Mouse (Mus musculus): Measurements from ENCODE around the gene Myrfl. TPM values are rescaled to one million over a fixed set of nuclear protein-coding genes. Genes with fewer than 3 reads are reported as not detected.

Gene Myrfl
- polyA plus RNA-seq, 1 experiment = not detected

- TF ChIP-seq TAL1 (IDR thresholded peaks at IDR 0.05; ENCODE audit: low read length) (no peak), GATA1 (IDR thresholded peaks at IDR 0.05; ENCODE audit: low read length) (no peak)
- Histone ChIP-seq H3K4me1 (ENCODE audit: control insufficient read depth) (no peaks in the 10 kb centered on the region; the same call in 1 of the 2 replicates), H3K9me3 (ENCODE audit: control insufficient read depth, low read length) (no peaks in the 10 kb centered on the region), H3K4me3 (replicated peaks) (no peak overlapping the region), H3K36me3 (ENCODE audit: control insufficient read depth) (peaks cover 60% of the 10 kb centered on the region), H3K27me3 (ENCODE audit: control insufficient read depth) (no peaks in the 10 kb centered on the region)
Observed at GRCm38 (mm10) chr10:116916581-116916980, 19.9 kb upstream of the Myrfl start.

- TF ChIP-seq TAL1 (IDR thresholded peaks at IDR 0.05; ENCODE audit: low read length) (no peak), GATA1 (IDR thresholded peaks at IDR 0.05; ENCODE audit: low read length) (no peak)
- Histone ChIP-seq H3K27me3 (ENCODE audit: control insufficient read depth) (no peaks in the 10 kb centered on the region), H3K36me3 (ENCODE audit: control insufficient read depth) (peaks cover 72% of the 10 kb centered on the region), H3K9me3 (ENCODE audit: control insufficient read depth, low read length) (no peaks in the 10 kb centered on the region), H3K4me1 (ENCODE audit: control insufficient read depth) (peaks cover 6% of the 10 kb centered on the region), H3K4me3 (replicated peaks) (no peak overlapping the region)
Observed at GRCm38 (mm10) chr10:116915286-116915685, 18.6 kb upstream of the Myrfl start.

GRCm38 (mm10) chr10:116914586-116914985 lies 17.9 kb upstream of the Myrfl start:
- TF ChIP-seq GATA1 (IDR thresholded peaks at IDR 0.05; ENCODE audit: low read length) (no peak), TAL1 (IDR thresholded peaks at IDR 0.05; ENCODE audit: low read length) (no peak)
- Histone ChIP-seq H3K36me3 (ENCODE audit: control insufficient read depth) (peaks cover 75% of the 10 kb centered on the region), H3K4me1 (ENCODE audit: control insufficient read depth) (peaks cover 13% of the 10 kb centered on the region)

GRCm38 (mm10) chr10:116913647-116914273 lies 17.0 kb upstream of the Myrfl start:
- no peak for TF ChIP-seq GATA1 (IDR thresholded peaks at IDR 0.05; ENCODE audit: low read length)
- no peak for TF ChIP-seq TAL1 (IDR thresholded peaks at IDR 0.05; ENCODE audit: low read length)
- Histone ChIP-seq H3K9me3 (ENCODE audit: control insufficient read depth, low read length) (no peaks in the 10 kb centered on the region), H3K36me3 (ENCODE audit: control insufficient read depth) (peaks cover 76% of the 10 kb centered on the region), H3K4me3 (replicated peaks) (no peak overlapping the region), H3K4me1 (ENCODE audit: control insufficient read depth) (peaks cover 21% of the 10 kb centered on the region), H3K27me3 (ENCODE audit: control insufficient read depth) (no peaks in the 10 kb centered on the region)

More at GRCm38 (mm10) chr10:116914586-116914985, 17.9 kb upstream of the Myrfl start:
- Histone ChIP-seq H3K9me3 (ENCODE audit: control insufficient read depth, low read length) (no peaks in the 10 kb centered on the region), H3K27me3 (ENCODE audit: control insufficient read depth) (no peaks in the 10 kb centered on the region), H3K4me3 (replicated peaks) (no peak overlapping the region)

- TF ChIP-seq TAL1 (IDR thresholded peaks at IDR 0.05; ENCODE audit: low read length) = no peak
- TF ChIP-seq GATA1 (IDR thresholded peaks at IDR 0.05; ENCODE audit: low read length) = no peak
- Histone ChIP-seq H3K36me3 (ENCODE audit: control insufficient read depth) (peaks cover 76% of the 10 kb centered on the region), H3K27me3 (ENCODE audit: control insufficient read depth) (no peaks in the 10 kb centered on the region), H3K4me1 (ENCODE audit: control insufficient read depth) (peaks cover 29% of the 10 kb centered on the region), H3K4me3 (replicated peaks) (no peak overlapping the region), H3K9me3 (ENCODE audit: control insufficient read depth, low read length) (no peaks in the 10 kb centered on the region)
Observed at GRCm38 (mm10) chr10:116912850-116913249, 16.1 kb upstream of the Myrfl start.

- peak overlapping the region; percentile 57 for H3K4me3 ChIP-seq (replicated peaks)
- no peaks in the 10 kb centered on the region for H3K27me3 ChIP-seq (ENCODE audit: control insufficient read depth)
- no peaks in the 10 kb centered on the region for H3K9me3 ChIP-seq (ENCODE audit: control insufficient read depth, low read length)
- peaks cover 87% of the 10 kb centered on the region for H3K36me3 ChIP-seq (ENCODE audit: control insufficient read depth)
- H3K4me1 ChIP-seq (ENCODE audit: control insufficient read depth) = peaks cover 39% of the 10 kb centered on the region
- TF ChIP-seq TAL1 (IDR thresholded peaks at IDR 0.05; ENCODE audit: low read length) (peak; percentile 72), GATA1 (IDR thresholded peaks at IDR 0.05; ENCODE audit: low read length) (0 out of 2 replicates have a peak, but pooled peaks have one; percentile 12)
Observed at GRCm38 (mm10) chr10:116908901-116909642, 12.4 kb upstream of the Myrfl start.

- H3K4me3 ChIP-seq (replicated peaks) = no peak overlapping the region
- peaks cover 43% of the 10 kb centered on the region for H3K4me1 ChIP-seq (ENCODE audit: control insufficient read depth)
- TF ChIP-seq GATA1 (IDR thresholded peaks at IDR 0.05; ENCODE audit: low read length) (no peak), TAL1 (IDR thresholded peaks at IDR 0.05; ENCODE audit: low read length) (no peak)
- no peaks in the 10 kb centered on the region for H3K9me3 ChIP-seq (ENCODE audit: control insufficient read depth, low read length)
- no peaks in the 10 kb centered on the region for H3K27me3 ChIP-seq (ENCODE audit: control insufficient read depth)
- peaks cover 67% of the 10 kb centered on the region for H3K36me3 ChIP-seq (ENCODE audit: control insufficient read depth)
Observed at GRCm38 (mm10) chr10:116906794-116907193, 10.1 kb upstream of the Myrfl start.

GRCm38 (mm10) chr10:116904503-116904908 lies 7.8 kb upstream of the Myrfl start:
- Histone ChIP-seq H3K4me3 (replicated peaks) (no peak overlapping the region), H3K4me1 (ENCODE audit: control insufficient read depth) (peaks cover 29% of the 10 kb centered on the region), H3K9me3 (ENCODE audit: control insufficient read depth, low read length) (no peaks in the 10 kb centered on the region), H3K36me3 (ENCODE audit: control insufficient read depth) (peaks cover 45% of the 10 kb centered on the region), H3K27me3 (ENCODE audit: control insufficient read depth) (no peaks in the 10 kb centered on the region)
- TF ChIP-seq TAL1 (IDR thresholded peaks at IDR 0.05; ENCODE audit: low read length) = no peak
- no peak for TF ChIP-seq GATA1 (IDR thresholded peaks at IDR 0.05; ENCODE audit: low read length)

GRCm38 (mm10) chr10:116895108-116895833 lies 1.4 kb downstream of the Myrfl start:
- H3K27me3 ChIP-seq (ENCODE audit: control insufficient read depth) = no peaks in the 10 kb centered on the region
- H3K9me3 ChIP-seq (ENCODE audit: control insufficient read depth, low read length) = no peaks in the 10 kb centered on the region
- no peak overlapping the region for H3K4me3 ChIP-seq (replicated peaks)
- no peak for TF ChIP-seq GATA1 (IDR thresholded peaks at IDR 0.05; ENCODE audit: low read length)
- no peak for TF ChIP-seq TAL1 (IDR thresholded peaks at IDR 0.05; ENCODE audit: low read length)
- no peaks in the 10 kb centered on the region for H3K4me1 ChIP-seq (ENCODE audit: control insufficient read depth)
- no peaks in the 10 kb centered on the region for H3K36me3 ChIP-seq (ENCODE audit: control insufficient read depth)
